Mouse (Mus musculus): ENCODE measurements at regions not wholly inside any gene's neighbourhood (a gene's known extent, or its start where the extent isn't known, plus 50 kb on each side); places are given as distances from the start of the nearest gene placed in this dataset.
A peak's percentile ranks its signal among the peaks of the same experiment; 100 is the strongest.

- no peak for ATAC-seq
- Histone ChIP-seq H3K4me2 (ENCODE audit: low read length) (no peak overlapping the region), H3K4me1 (replicated peaks; ENCODE audit: control insufficient read depth, insufficient read depth, low read length) (peaks cover 5% of the 10 kb centered on the region; the same call in 1 of the 2 replicates), H3K27me3 (replicated peaks; ENCODE audit: control insufficient read depth, insufficient read depth, low read length) (no peaks in the 10 kb centered on the region), H3K27ac (ENCODE audit: low read length) (no peak overlapping the region), H3K9ac (replicated peaks; ENCODE audit: low read depth, low read length) (no peak overlapping the region), H3K36me3 (ENCODE audit: control insufficient read depth, insufficient read depth) (no peaks in the 10 kb centered on the region), H3K9me3 (ENCODE audit: control insufficient read depth, low read length) (no peaks in the 10 kb centered on the region), H3K4me3 (replicated peaks; ENCODE audit: low read length) (no peak overlapping the region)
- 88% methylated on average over 4 of the region's 4 CpGs for WGBS
Measured at GRCm38 (mm10) chr13:107825636-107826035, 218.6 kb upstream of the Smim15 start.

- ATAC-seq, result no peak
- no peak overlapping the region for H3K4me3 ChIP-seq (replicated peaks; ENCODE audit: low read length)
- H3K9me3 ChIP-seq (ENCODE audit: control insufficient read depth, low read length), result no peaks in the 10 kb centered on the region
- H3K4me1 ChIP-seq (replicated peaks; ENCODE audit: control insufficient read depth, insufficient read depth, low read length), result peaks cover 13% of the 10 kb centered on the region
- H3K4me2 ChIP-seq (ENCODE audit: low read length), result no peak overlapping the region
- H3K27ac ChIP-seq (ENCODE audit: low read length), result no peak overlapping the region
- no peak overlapping the region for H3K9ac ChIP-seq (replicated peaks; ENCODE audit: low read depth, low read length)
- no peaks in the 10 kb centered on the region for H3K36me3 ChIP-seq (ENCODE audit: control insufficient read depth, insufficient read depth)
- H3K27me3 ChIP-seq (replicated peaks; ENCODE audit: control insufficient read depth, insufficient read depth, low read length), result no peaks in the 10 kb centered on the region
- 66% methylated on average over 1 of the region's 1 CpGs for WGBS
Measured at GRCm38 (mm10) chr13:107823342-107823741, 220.9 kb upstream of the Smim15 start.

GRCm38 (mm10) chr13:107822198-107822597 is 222.0 kb upstream of the Smim15 start:
- no peak overlapping the region for H3K9ac ChIP-seq (replicated peaks; ENCODE audit: low read depth, low read length)
- H3K9me3 ChIP-seq (ENCODE audit: control insufficient read depth, low read length), result no peaks in the 10 kb centered on the region
- H3K4me1 ChIP-seq (replicated peaks; ENCODE audit: control insufficient read depth, insufficient read depth, low read length), result peaks cover 10% of the 10 kb centered on the region
- no peaks in the 10 kb centered on the region for H3K27me3 ChIP-seq (replicated peaks; ENCODE audit: control insufficient read depth, insufficient read depth, low read length)
- ATAC-seq, result no peak
- no peak overlapping the region for H3K4me3 ChIP-seq (replicated peaks; ENCODE audit: low read length)
- WGBS, result 88% methylated on average over 2 of the region's 2 CpGs
- no peak overlapping the region for H3K4me2 ChIP-seq (ENCODE audit: low read length)
- H3K27ac ChIP-seq (ENCODE audit: low read length), result no peak overlapping the region
- H3K36me3 ChIP-seq (ENCODE audit: control insufficient read depth, insufficient read depth), result no peaks in the 10 kb centered on the region

GRCm38 (mm10) chr13:107813562-107814161 is 230.6 kb upstream of the Smim15 start:
- 11% methylated on average over 8 of the region's 9 CpGs for WGBS

GRCm38 (mm10) chr13:107812014-107812413 is 232.2 kb upstream of the Smim15 start:
- Histone ChIP-seq H3K36me3 (ENCODE audit: control insufficient read depth, insufficient read depth) (no peaks in the 10 kb centered on the region), H3K4me3 (replicated peaks; ENCODE audit: low read length) (no peak overlapping the region), H3K27me3 (replicated peaks; ENCODE audit: control insufficient read depth, insufficient read depth, low read length) (no peaks in the 10 kb centered on the region), H3K27ac (ENCODE audit: low read length) (no peak overlapping the region), H3K4me2 (ENCODE audit: low read length) (no peak overlapping the region), H3K9ac (replicated peaks; ENCODE audit: low read depth, low read length) (no peak overlapping the region), H3K4me1 (replicated peaks; ENCODE audit: control insufficient read depth, insufficient read depth, low read length) (peaks cover 37% of the 10 kb centered on the region), H3K9me3 (ENCODE audit: control insufficient read depth, low read length) (no peaks in the 10 kb centered on the region)
- 13% methylated on average over 5 of the region's 5 CpGs for WGBS
- peak; percentile 36 for ATAC-seq

More at GRCm38 (mm10) chr13:107813562-107814161, 230.6 kb upstream of the Smim15 start:
- Histone ChIP-seq H3K4me2 (ENCODE audit: low read length) (no peak overlapping the region), H3K4me3 (replicated peaks; ENCODE audit: low read length) (no peak overlapping the region), H3K4me1 (replicated peaks; ENCODE audit: control insufficient read depth, insufficient read depth, low read length) (peaks cover 39% of the 10 kb centered on the region), H3K27me3 (replicated peaks; ENCODE audit: control insufficient read depth, insufficient read depth, low read length) (no peaks in the 10 kb centered on the region), H3K9ac (replicated peaks; ENCODE audit: low read depth, low read length) (no peak overlapping the region), H3K9me3 (ENCODE audit: control insufficient read depth, low read length) (no peaks in the 10 kb centered on the region), H3K27ac (ENCODE audit: low read length) (no peak overlapping the region), H3K36me3 (ENCODE audit: control insufficient read depth, insufficient read depth) (no peaks in the 10 kb centered on the region)
- peak; percentile 9; the same call in 1 of the 2 replicates for ATAC-seq

- no peak overlapping the region for H3K4me3 ChIP-seq (replicated peaks; ENCODE audit: low read length)
- ATAC-seq, result no peak
Measured at GRCm38 (mm10) chr13:107810802-107811192, 233.4 kb upstream of the Smim15 start.

GRCm38 (mm10) chr13:107810060-107810801 is 234.0 kb upstream of the Smim15 start:
- Histone ChIP-seq H3K27ac (ENCODE audit: low read length) (no peak overlapping the region), H3K36me3 (ENCODE audit: control insufficient read depth, insufficient read depth) (no peaks in the 10 kb centered on the region), H3K4me3 (replicated peaks; ENCODE audit: low read length) (no peak overlapping the region), H3K27me3 (replicated peaks; ENCODE audit: control insufficient read depth, insufficient read depth, low read length) (no peaks in the 10 kb centered on the region), H3K4me2 (ENCODE audit: low read length) (no peak overlapping the region), H3K9ac (replicated peaks; ENCODE audit: low read depth, low read length) (no peak overlapping the region), H3K4me1 (replicated peaks; ENCODE audit: control insufficient read depth, insufficient read depth, low read length) (peaks cover 33% of the 10 kb centered on the region), H3K9me3 (ENCODE audit: control insufficient read depth, low read length) (no peaks in the 10 kb centered on the region)
- ATAC-seq, result no peak
- 82% methylated on average over 9 of the region's 9 CpGs for WGBS

More at GRCm38 (mm10) chr13:107810802-107811192, 233.4 kb upstream of the Smim15 start:
- Histone ChIP-seq H3K36me3 (ENCODE audit: control insufficient read depth, insufficient read depth) (no peaks in the 10 kb centered on the region), H3K27me3 (replicated peaks; ENCODE audit: control insufficient read depth, insufficient read depth, low read length) (no peaks in the 10 kb centered on the region), H3K27ac (ENCODE audit: low read length) (no peak overlapping the region), H3K9me3 (ENCODE audit: control insufficient read depth, low read length) (no peaks in the 10 kb centered on the region), H3K9ac (replicated peaks; ENCODE audit: low read depth, low read length) (no peak overlapping the region), H3K4me2 (ENCODE audit: low read length) (no peak overlapping the region), H3K4me1 (replicated peaks; ENCODE audit: control insufficient read depth, insufficient read depth, low read length) (peaks cover 33% of the 10 kb centered on the region)
- 84% methylated on average over 9 of the region's 9 CpGs for WGBS

GRCm38 (mm10) chr13:107808961-107809360 is 235.3 kb upstream of the Smim15 start:
- Histone ChIP-seq H3K4me1 (replicated peaks; ENCODE audit: control insufficient read depth, insufficient read depth, low read length) (peaks cover 27% of the 10 kb centered on the region), H3K4me3 (replicated peaks; ENCODE audit: low read length) (no peak overlapping the region), H3K27ac (ENCODE audit: low read length) (no peak overlapping the region), H3K9me3 (ENCODE audit: control insufficient read depth, low read length) (no peaks in the 10 kb centered on the region), H3K9ac (replicated peaks; ENCODE audit: low read depth, low read length) (no peak overlapping the region), H3K36me3 (ENCODE audit: control insufficient read depth, insufficient read depth) (no peaks in the 10 kb centered on the region), H3K27me3 (replicated peaks; ENCODE audit: control insufficient read depth, insufficient read depth, low read length) (no peaks in the 10 kb centered on the region), H3K4me2 (ENCODE audit: low read length) (no peak overlapping the region)
- 92% methylated on average over 2 of the region's 2 CpGs for WGBS
- ATAC-seq, result no peak

- Histone ChIP-seq H3K4me3 (replicated peaks; ENCODE audit: low read length) (no peak overlapping the region), H3K9me3 (ENCODE audit: control insufficient read depth, low read length) (no peaks in the 10 kb centered on the region), H3K4me1 (replicated peaks; ENCODE audit: control insufficient read depth, insufficient read depth, low read length) (peaks cover 10% of the 10 kb centered on the region), H3K4me2 (ENCODE audit: low read length) (no peak overlapping the region), H3K36me3 (ENCODE audit: control insufficient read depth, insufficient read depth) (no peaks in the 10 kb centered on the region), H3K9ac (replicated peaks; ENCODE audit: low read depth, low read length) (no peak overlapping the region), H3K27me3 (replicated peaks; ENCODE audit: control insufficient read depth, insufficient read depth, low read length) (no peaks in the 10 kb centered on the region), H3K27ac (ENCODE audit: low read length) (no peak overlapping the region)
- no peak for ATAC-seq
- 93% methylated on average over 1 of the region's 1 CpGs for WGBS
Measured at GRCm38 (mm10) chr13:107804418-107804817, 239.8 kb upstream of the Smim15 start.
